Mouse (Mus musculus) megakaryocyte, embryonic 14.5 days (primary cell): ENCODE data around the gene Rora.

Experiments
- FLI1 ChIP-seq: IDR thresholded peaks from 2 replicates; pipeline ENCODE4 v1.6.1; 2012; ENCODE audit warnings: low read length, inconsistent platforms, mixed read lengths
- GATA1 ChIP-seq: IDR thresholded peaks from 3 replicates; pipeline ENCODE4 v1.6.1; 2012; ENCODE audit warnings: mixed read lengths, low read length, inconsistent platforms, borderline replicate concordance

DNA sequence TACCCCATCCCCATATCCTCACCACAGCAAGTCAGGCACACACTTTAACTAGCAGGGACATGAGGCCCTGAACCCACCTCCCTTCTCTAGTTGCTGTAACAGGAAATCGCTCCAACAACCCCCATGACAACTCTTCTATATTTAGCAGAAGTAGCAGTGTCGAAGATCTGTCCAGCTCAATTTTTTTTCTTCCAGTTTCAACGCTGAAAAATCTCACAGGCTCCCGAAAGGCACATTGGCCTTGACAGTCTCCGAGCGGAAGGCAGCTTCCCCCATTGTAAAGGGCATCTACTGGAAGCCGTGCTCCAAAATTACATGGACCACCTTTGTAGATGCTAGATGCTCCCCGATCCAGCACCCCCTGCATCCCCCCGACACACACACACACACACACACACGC is 583.7 kb downstream of the Rora start:
- TF ChIP-seq FLI1 (no peak), GATA1 (no peak)
